Mouse (Mus musculus) kidney, adult 2 months (tissue): ENCODE results near the gene Eif1ad. TPM values are rescaled to one million over a fixed set of nuclear protein-coding genes. Genes with fewer than 3 reads are reported as not detected.

ENCODE experiments used
- DNase-seq: peaks from one replicate; pipeline ENCODE4 v3.0.0; 2021
- H3K27ac ChIP-seq: fragments of 200-500 bp; 2 replicates; pipeline ENCODE4 v1.5.1; 2012; ENCODE audit warnings: low read depth, low read length, control low read depth, inconsistent platforms; ENCODE audit not compliant: insufficient read depth
- H3K27me3 ChIP-seq: fragments of 200-500 bp; replicated peaks from 2 replicates; pipeline ENCODE4 v1.6.1; 2012; ENCODE audit warnings: mild to moderate bottlenecking, moderate library complexity, low read length, inconsistent platforms; ENCODE audit not compliant: control insufficient read depth, insufficient read depth
- H3K36me3 ChIP-seq: fragments of 200-500 bp; 2 replicates; pipeline ENCODE4 v1.6.1; 2012; ENCODE audit warnings: mild to moderate bottlenecking, moderate library complexity, low read length, inconsistent platforms; ENCODE audit not compliant: control insufficient read depth, insufficient read depth
- H3K4me1 ChIP-seq: fragments of 200-500 bp; 2 replicates; pipeline ENCODE4 v1.6.1; 2011; ENCODE audit warnings: low read length; ENCODE audit not compliant: control insufficient read depth, insufficient read depth
- H3K4me3 ChIP-seq: fragments of 200-500 bp; 2 replicates; pipeline ENCODE4 v1.5.1; 2011; ENCODE audit warnings: mild to moderate bottlenecking, low read depth, low read length, control low read depth; ENCODE audit not compliant: insufficient read depth
- CTCF ChIP-seq: fragments of 200-500 bp; conservative IDR thresholded peaks from 2 replicates; pipeline ENCODE4 v1.5.1; 2011; ENCODE audit warnings: low read depth, mild to moderate bottlenecking, control low read depth, low read length, moderate library complexity, mixed read lengths; ENCODE audit not compliant: insufficient read depth, insufficient read length
- POLR2A ChIP-seq: fragments of 200-500 bp; IDR thresholded peaks from one replicate; pipeline ENCODE4 v1.6.1; 2011; ENCODE audit warnings: low read depth, low read length, control low read depth
- WGBS: fragments of 180-500 bp; shearing (Covaris S2); methylation state at CpG from one replicate; pipeline ENCODE4 v1.1.7; 2018; 5-methylcytosine and 5-hydroxymethylcytosine counted together
- polyA plus RNA-seq: library from polyadenylated mRNA; depleted of rRNA; stranded (reverse); fragments of >200 nt; gene quantifications from 2 replicates; pipeline ENCODE4 v1.2.3, GENCODE M21; 2012

Eif1ad gene
- polyA plus RNA-seq, 1 experiment = 22.0 TPM

DNA sequence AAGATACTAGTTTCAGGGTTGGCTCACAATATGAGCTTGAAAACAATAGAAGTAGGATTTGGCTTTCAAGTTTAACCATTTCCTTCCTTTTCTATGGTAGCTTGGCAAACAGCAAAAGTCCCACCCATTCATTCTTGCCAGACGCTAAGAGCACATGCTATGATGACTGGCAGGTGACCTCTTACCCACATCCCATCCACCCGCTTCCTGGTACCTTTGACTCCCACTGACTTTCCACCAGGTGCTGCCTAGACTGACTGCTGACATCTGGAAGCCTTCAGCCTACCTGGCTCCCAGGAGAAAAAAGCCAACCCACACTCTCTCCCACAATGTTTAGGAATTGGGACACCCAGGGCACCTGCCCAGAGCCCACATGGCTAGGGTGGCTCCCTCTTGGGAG, 2.4 kb upstream of the Eif1ad start:
- WGBS = 70% methylated on average over 2 of the region's 2 CpGs
- H3K4me3 ChIP-seq = no peak overlapping the region
- TF ChIP-seq CTCF = no peak
- TF ChIP-seq POLR2A = no peak
- no peak for DNase-seq
- peaks cover 9% of the 10 kb centered on the region for H3K4me1 ChIP-seq
- H3K27ac ChIP-seq = no peak overlapping the region
- no peaks in the 10 kb centered on the region for H3K27me3 ChIP-seq
- no peaks in the 10 kb centered on the region for H3K36me3 ChIP-seq

DNA sequence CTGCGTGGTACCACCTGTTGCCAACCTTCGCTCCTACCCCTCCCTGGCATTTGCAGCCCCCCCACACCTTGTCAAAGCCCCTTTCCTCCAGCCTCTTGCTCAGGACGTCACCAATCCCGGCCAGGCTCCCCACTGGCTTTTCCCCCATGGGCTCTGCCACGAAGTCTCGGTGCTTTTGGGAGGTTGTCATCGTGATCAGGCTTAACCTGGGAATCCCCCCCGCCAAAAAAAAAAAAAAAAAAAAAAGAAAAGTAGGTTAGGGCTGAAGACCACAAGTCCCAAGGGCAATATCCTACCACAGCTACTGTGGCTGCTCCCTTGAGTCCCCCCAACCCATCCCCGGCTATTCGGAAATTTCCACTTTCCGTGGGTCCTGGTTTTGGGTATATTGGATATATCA, 790 bp upstream of the Eif1ad start:
- peaks cover 1% of the 10 kb centered on the region; the same call in 1 of the 2 replicates for H3K36me3 ChIP-seq

DNA sequence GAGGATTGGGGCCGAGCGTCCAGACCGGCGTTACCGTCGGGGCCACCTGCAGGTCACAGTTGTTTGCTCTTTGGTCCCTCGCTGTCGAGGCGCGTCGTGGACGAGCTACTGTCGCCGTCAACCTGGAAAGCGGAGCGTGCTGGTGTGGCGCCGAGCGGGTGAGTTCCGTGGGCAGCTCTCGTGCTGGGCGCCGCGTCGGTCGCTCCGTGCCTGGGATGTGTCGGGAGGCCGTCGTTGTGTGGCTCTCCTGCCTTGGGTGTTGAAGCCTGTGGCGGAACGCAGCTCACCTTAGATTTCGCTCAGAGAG, 465 bp downstream of the Eif1ad start, which contains the start of gene Banf1:
Gene Banf1, minus strand, starts transcription at position 116 of the 307 bp plus-strand sequence.
- DNase-seq = no peak
- Histone ChIP-seq H3K36me3 (peaks cover 1% of the 10 kb centered on the region; the same call in 1 of the 2 replicates), H3K4me3 (peak within 1 kb of the TSS; percentile 99), H3K27me3 (no peaks in the 10 kb centered on the region), H3K4me1 (peaks cover 9% of the 10 kb centered on the region), H3K27ac (peak within 1 kb of the TSS; percentile 83)
- no peak for TF ChIP-seq POLR2A
- TF ChIP-seq CTCF = no peak
- WGBS = under 1% methylated on average over 33 of the region's 33 CpGs

More for the DNA sequence above, 790 bp upstream of the Eif1ad start:
- no peak for DNase-seq
- peak overlapping the region; percentile 99 for H3K4me3 ChIP-seq
- TF ChIP-seq POLR2A (no peak), CTCF (no peak)
- H3K27ac ChIP-seq = no peak overlapping the region; the same call in 1 of the 2 replicates
- 14% methylated on average over 11 of the region's 11 CpGs for WGBS
- H3K27me3 ChIP-seq = no peaks in the 10 kb centered on the region
- peaks cover 9% of the 10 kb centered on the region for H3K4me1 ChIP-seq

DNA sequence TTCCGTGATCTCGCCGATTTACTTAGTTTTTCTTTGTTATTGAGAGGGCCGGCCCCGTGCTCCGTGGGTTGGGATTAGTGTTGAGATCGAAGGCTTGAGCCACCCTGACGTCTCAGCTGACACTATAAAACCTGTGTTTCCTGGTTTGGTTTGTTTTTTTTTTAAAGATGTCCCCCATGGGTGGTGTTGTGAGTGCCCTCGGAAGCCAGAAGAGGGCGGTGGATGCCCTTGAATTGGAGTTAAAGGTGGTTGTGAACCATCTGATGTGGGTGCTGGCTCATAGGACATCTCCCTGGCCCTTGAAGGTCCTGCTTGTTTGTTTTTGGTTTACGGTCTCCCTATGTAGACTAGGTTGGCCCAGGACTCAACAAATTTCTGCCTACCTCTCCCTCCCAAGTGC, 914 bp downstream of the Eif1ad start:
- TF ChIP-seq POLR2A (no peak), CTCF (peak; percentile 33)
- peaks cover 1% of the 10 kb centered on the region; the same call in 1 of the 2 replicates for H3K36me3 ChIP-seq
- peak overlapping the region; percentile 99 for H3K4me3 ChIP-seq
- H3K27ac ChIP-seq = no peak overlapping the region; the same call in 1 of the 2 replicates
- WGBS = 5% methylated on average over 11 of the region's 11 CpGs
- H3K27me3 ChIP-seq = no peaks in the 10 kb centered on the region
- DNase-seq = no peak
- H3K4me1 ChIP-seq = peaks cover 9% of the 10 kb centered on the region

DNA sequence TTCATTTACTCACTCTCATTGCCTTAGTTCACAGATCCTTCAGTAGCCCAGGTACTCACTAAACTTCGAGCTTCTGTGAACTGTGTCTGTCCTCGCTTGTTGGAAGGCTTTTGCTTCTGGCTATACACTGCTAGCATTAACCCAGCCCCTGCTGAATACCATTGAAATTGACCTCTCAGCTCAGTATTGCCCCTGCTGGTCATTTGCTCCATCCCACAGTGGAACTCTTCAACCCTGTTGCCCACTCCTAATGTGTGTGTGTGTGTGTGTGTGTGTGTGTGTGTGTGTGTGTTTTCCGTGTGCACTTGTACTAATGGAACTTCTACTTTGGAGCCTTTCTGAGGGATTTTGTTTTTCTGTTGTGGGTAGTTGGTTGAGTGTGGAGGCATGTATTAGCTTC, 4.4 kb downstream of the Eif1ad start:
- Histone ChIP-seq H3K36me3 (peaks cover 1% of the 10 kb centered on the region; the same call in 1 of the 2 replicates), H3K4me3 (no peak overlapping the region), H3K4me1 (peaks cover 9% of the 10 kb centered on the region), H3K27ac (no peak overlapping the region), H3K27me3 (no peaks in the 10 kb centered on the region)
- 77% methylated on average over 3 of the region's 3 CpGs for WGBS
- no peak for DNase-seq
- TF ChIP-seq POLR2A = no peak
- no peak for TF ChIP-seq CTCF

DNA sequence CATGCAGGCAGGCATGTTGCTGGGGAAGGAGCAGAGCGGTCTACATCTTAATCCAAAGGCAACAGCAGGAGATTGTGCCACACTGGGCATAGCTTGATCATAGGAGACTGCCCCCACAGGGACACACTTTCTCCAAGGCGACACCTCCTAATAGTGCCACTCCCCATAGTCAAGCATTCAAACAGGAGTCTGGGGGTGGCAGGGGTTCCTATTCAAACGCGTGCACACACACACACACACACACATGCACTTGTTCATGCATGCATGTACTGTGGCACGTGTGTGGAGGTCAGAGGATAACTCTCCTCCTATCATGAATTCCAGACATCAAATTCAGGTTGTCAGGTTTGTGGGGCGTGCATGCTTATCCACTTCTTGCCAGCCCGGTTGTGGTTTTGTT, 6.2 kb downstream of the Eif1ad start:
- Histone ChIP-seq H3K4me3 (no peak overlapping the region), H3K27ac (no peak overlapping the region), H3K36me3 (peaks cover 1% of the 10 kb centered on the region; the same call in 1 of the 2 replicates), H3K4me1 (peaks cover 6% of the 10 kb centered on the region), H3K27me3 (no peaks in the 10 kb centered on the region)
- DNase-seq = no peak
- 94% methylated on average over 7 of the region's 7 CpGs for WGBS
- no peak for TF ChIP-seq CTCF

DNA sequence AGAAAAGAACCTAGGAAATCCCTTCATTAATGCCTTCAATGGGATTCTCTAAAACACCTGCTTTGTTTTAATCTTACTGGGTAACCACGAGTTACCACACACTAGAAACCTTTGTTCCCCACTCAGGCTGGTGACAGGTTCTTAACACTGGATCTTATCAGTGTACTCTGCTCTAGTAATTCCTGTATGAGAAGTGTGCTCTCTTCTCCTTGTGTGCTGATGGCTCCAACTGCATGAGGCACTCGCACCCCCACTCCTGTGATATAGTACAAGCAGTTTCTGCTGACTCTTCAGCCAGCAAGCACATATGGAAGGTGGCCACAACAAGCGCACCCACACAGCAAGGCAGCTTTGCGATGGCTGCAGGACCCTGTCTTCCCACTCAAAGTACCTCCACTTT, 7.6 kb downstream of the Eif1ad start:
- Histone ChIP-seq H3K27ac (no peak overlapping the region), H3K4me3 (no peak overlapping the region), H3K36me3 (peaks cover 1% of the 10 kb centered on the region; the same call in 1 of the 2 replicates), H3K4me1 (no peaks in the 10 kb centered on the region), H3K27me3 (no peaks in the 10 kb centered on the region)
- DNase-seq = no peak
- no peak for TF ChIP-seq POLR2A
- TF ChIP-seq CTCF = no peak
- WGBS = 90% methylated on average over 4 of the region's 4 CpGs

DNA sequence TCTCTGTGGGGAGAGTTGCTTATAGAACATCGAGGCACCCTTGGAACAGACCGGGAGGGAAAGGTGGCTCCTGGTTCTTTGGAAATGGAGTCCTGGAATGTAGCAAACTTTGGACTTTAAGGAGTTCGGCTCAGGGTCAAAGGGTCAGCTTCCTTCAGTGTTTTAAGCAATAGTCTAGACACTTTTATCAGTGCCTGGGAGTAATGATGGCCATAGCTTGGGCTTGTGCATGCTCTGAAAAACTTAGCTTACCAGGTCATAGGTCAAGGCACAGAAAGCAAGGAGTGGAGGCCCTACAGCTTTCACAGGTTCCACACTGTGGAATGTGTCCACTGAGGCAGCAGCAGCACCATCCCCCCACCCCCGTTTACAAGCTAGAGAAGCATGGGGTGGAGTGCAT, 8.2 kb downstream of the Eif1ad start:
- H3K36me3 ChIP-seq = peaks cover 1% of the 10 kb centered on the region; the same call in 1 of the 2 replicates
- H3K27me3 ChIP-seq = no peaks in the 10 kb centered on the region
- peak; percentile 23 for DNase-seq
- WGBS = 54% methylated on average over 4 of the region's 4 CpGs
- TF ChIP-seq POLR2A = no peak
- no peak for TF ChIP-seq CTCF
- no peak overlapping the region for H3K27ac ChIP-seq
- no peaks in the 10 kb centered on the region for H3K4me1 ChIP-seq
- H3K4me3 ChIP-seq = no peak overlapping the region
